In genomic region chr5:113555684-113556083, GRCm38 (mm10) we compare ENCODE assay signal across 12 mouse cellular contexts.
DNase-seq lines count a peak whose midpoint lies in the region.
"Had no signal": no experiment of that assay in that cellular context is flagged by ENCODE, and none has a peak within 500 bp of the region (broad histone marks: within the 10 kb centered on the region; RNA-seq: fewer than 3 reads in every experiment).

No protein-coding gene starts in this region.

- peak; percentile 28 for DNase-seq in gastrocnemius, postnatal 10 days
- no peak for DNase-seq in gastrocnemius, postnatal 4 days (ENCODE audit: low spot score in 2 of 2)
- peak; percentile 58 for DNase-seq in 3134 (ENCODE audit: extremely low read depth, insufficient read length, low spot score)
- DNase-seq in adrenal gland, postnatal 14 days = peak; percentile 72
- peak; percentile 70 to 79 for DNase-seq in cerebellum, postnatal 10 days
- DNase-seq in right cerebral cortex, postnatal 25 days = no peak
- no peak for DNase-seq in right cerebral cortex, postnatal 36 days (ENCODE audit: low spot score in 2 of 2)
- DNase-seq: embryo, embryonic 11 days; layer of hippocampus, postnatal 36 days; left cerebral cortex, postnatal 4 days; right cerebral cortex, postnatal 4 days; thymus, adult 18-20 months had no signal

Comparison
In these comparisons a context has a peak if more than half of its experiments do, and no peak if none do; other contexts are left out.
1. DNase-seq: peak in gastrocnemius, postnatal 10 days (single experiment), 3134 (single experiment), adrenal gland, postnatal 14 days (single experiment) and cerebellum, postnatal 10 days (2 of 2); none in gastrocnemius, postnatal 4 days (0 of 2), right cerebral cortex, postnatal 25 days (single experiment) and right cerebral cortex, postnatal 36 days (0 of 2).